Mouse (Mus musculus) hindbrain, embryonic 14.5 days (tissue): Measurements from ENCODE around the gene Fhod1. TPM values are rescaled to one million over a fixed set of nuclear protein-coding genes. Genes with fewer than 3 reads are reported as not detected.
A peak's percentile ranks its signal among the peaks of the same experiment; 100 is the strongest.

Experiments used
- ATAC-seq: fragments of 200-750 bp; cut with Nextera tagmentation; 2 replicates; pipeline ENCODE4 v1.8.0; 2017; ENCODE audit warnings: moderate number of reproducible peaks, mild to moderate bottlenecking, moderate TSS enrichment, moderate library complexity; ENCODE audit not compliant: low FRiP score
- DNase-seq: peaks from one replicate; pipeline ENCODE4 v3.0.0-alpha.2; 2015; ENCODE audit warnings: low spot score
- H3K27ac ChIP-seq: fragments of 300-500 bp; sonication (generic); 2 replicates; pipeline ENCODE4 v1.5.1; 2014; ENCODE audit warnings: mild to moderate bottlenecking, moderate library complexity
- H3K27me3 ChIP-seq: fragments of 300-500 bp; sonication (generic); 2 replicates; pipeline ENCODE4 v1.6.1; 2014; ENCODE audit warnings: mild to moderate bottlenecking, low read length, mixed read lengths; ENCODE audit not compliant: control insufficient read depth, insufficient read depth
- H3K36me3 ChIP-seq: fragments of 300-500 bp; sonication (generic); replicated peaks from 2 replicates; pipeline ENCODE4 v1.6.1; 2014; ENCODE audit not compliant: control insufficient read depth, insufficient read depth
- H3K4me1 ChIP-seq: fragments of 300-500 bp; sonication (generic); replicated peaks from 2 replicates; pipeline ENCODE4 v1.6.1; 2014; ENCODE audit warnings: antibody characterized with exemption, low read length, mixed read lengths; ENCODE audit not compliant: control insufficient read depth, insufficient read depth
- H3K4me2 ChIP-seq: fragments of 300-500 bp; sonication (generic); replicated peaks from 2 replicates; pipeline ENCODE4 v1.6.1; 2014; ENCODE audit warnings: mild to moderate bottlenecking, moderate library complexity
- H3K4me3 ChIP-seq: fragments of 300-500 bp; sonication (generic); replicated peaks from 2 replicates; pipeline ENCODE4 v1.5.1; 2014; ENCODE audit warnings: mild to moderate bottlenecking, low read length
- H3K9ac ChIP-seq: fragments of 300-500 bp; sonication (generic); 2 replicates; pipeline ENCODE4 v1.6.1; 2014
- H3K9me3 ChIP-seq: fragments of 300-500 bp; sonication (generic); 2 replicates; pipeline ENCODE4 v1.6.1; 2016; ENCODE audit warnings: low read length; ENCODE audit not compliant: control insufficient read depth
- WGBS: fragments of 180-500 bp; shearing (Covaris S2); extraction: QIAGEN DNeasy Blood & Tissue Kit; methylation state at CpG from one replicate; pipeline ENCODE4 v1.1.7; 2014; 5-methylcytosine and 5-hydroxymethylcytosine counted together
- polyA plus RNA-seq: library from polyadenylated mRNA; unstranded; fragments of >200 nt; fragmentation: Nextera tagmentation; extraction: Ambion mirVana; gene quantifications from 2 replicates; pipeline ENCODE4 v1.2.1, GENCODE M21; 2014

Gene Fhod1
- polyA plus RNA-seq, 1 experiment from 2014 or later: 0.58 TPM

- Histone ChIP-seq H3K27me3 (no peaks in the 10 kb centered on the region), H3K27ac (peak overlapping the region; percentile 76; the same call in 1 of the 2 replicates), H3K4me2 (peak overlapping the region; percentile 90), H3K9ac (peak overlapping the region; percentile 65), H3K4me1 (peaks cover 19% of the 10 kb centered on the region), H3K36me3 (peaks cover 55% of the 10 kb centered on the region), H3K9me3 (no peaks in the 10 kb centered on the region), H3K4me3 (peak overlapping the region; percentile 65)
- WGBS: 44% methylated on average over 6 of the region's 6 CpGs
- no peak for ATAC-seq
- DNase-seq: no peak
Observed at GRCm38 (mm10) chr8:105326968-105327367, 20.8 kb downstream of the Fhod1 start.

- Histone ChIP-seq H3K36me3 (peaks cover 54% of the 10 kb centered on the region), H3K27ac (peak within 1 kb of the TSS; percentile 76), H3K9ac (peak within 1 kb of the TSS; percentile 85), H3K4me3 (peak within 1 kb of the TSS; percentile 65), H3K27me3 (no peaks in the 10 kb centered on the region), H3K4me2 (peak within 1 kb of the TSS; percentile 90), H3K9me3 (no peaks in the 10 kb centered on the region), H3K4me1 (peaks cover 19% of the 10 kb centered on the region)
- DNase-seq: peak; percentile 95
- peak; percentile 90 for ATAC-seq
- under 1% methylated on average over 36 of the region's 36 CpGs for WGBS
Observed at GRCm38 (mm10) chr8:105326141-105326672, 21.5 kb downstream of the Fhod1 start, which contains the start of the genes Lrrc29 and Tmem208. TSS of gene Lrrc29 (minus strand) at chr8:105326278. TSS of gene Tmem208 (plus strand) at chr8:105326354.

- Histone ChIP-seq H3K4me2 (peak overlapping the region; percentile 90), H3K36me3 (peaks cover 49% of the 10 kb centered on the region), H3K27ac (peak overlapping the region; percentile 73), H3K9me3 (no peaks in the 10 kb centered on the region), H3K4me3 (peak overlapping the region; percentile 65), H3K9ac (peak overlapping the region; percentile 85), H3K27me3 (no peaks in the 10 kb centered on the region), H3K4me1 (peaks cover 19% of the 10 kb centered on the region)
- no peak for DNase-seq
- peak; percentile 63 for ATAC-seq
- under 1% methylated on average over 12 of the region's 12 CpGs for WGBS
Observed at GRCm38 (mm10) chr8:105325641-105326093, 22.1 kb downstream of the Fhod1 start.

DNA sequence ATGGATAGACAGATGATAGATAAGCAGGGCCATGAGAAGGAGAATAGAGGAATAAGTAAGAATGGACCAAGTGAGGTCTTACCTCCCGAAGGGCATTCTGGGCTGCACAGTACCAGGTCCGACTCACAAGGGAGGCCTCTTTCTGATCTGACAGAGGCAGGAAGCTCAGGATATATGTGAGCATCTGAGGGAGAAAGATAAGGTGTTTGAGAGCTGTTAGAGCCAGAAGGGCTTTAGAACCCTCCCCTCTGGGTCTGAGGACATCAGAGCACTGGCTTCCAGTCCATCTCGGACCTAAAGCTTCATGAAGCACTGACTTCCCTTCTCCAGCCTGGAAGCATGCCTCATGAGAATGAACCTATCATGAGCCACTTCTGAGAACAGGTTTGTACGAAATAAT lies 24.6 kb downstream of the Fhod1 start:
- no peak overlapping the region for H3K27ac ChIP-seq
- peaks cover 19% of the 10 kb centered on the region for H3K4me1 ChIP-seq
- no peak overlapping the region for H3K4me3 ChIP-seq
- H3K36me3 ChIP-seq: peaks cover 43% of the 10 kb centered on the region
- H3K4me2 ChIP-seq: no peak overlapping the region
- WGBS: 96% methylated on average over 4 of the region's 4 CpGs
- DNase-seq (no peak), ATAC-seq (no peak)
- no peak overlapping the region for H3K9ac ChIP-seq
- H3K9me3 ChIP-seq: no peaks in the 10 kb centered on the region
- H3K27me3 ChIP-seq: no peaks in the 10 kb centered on the region

DNA sequence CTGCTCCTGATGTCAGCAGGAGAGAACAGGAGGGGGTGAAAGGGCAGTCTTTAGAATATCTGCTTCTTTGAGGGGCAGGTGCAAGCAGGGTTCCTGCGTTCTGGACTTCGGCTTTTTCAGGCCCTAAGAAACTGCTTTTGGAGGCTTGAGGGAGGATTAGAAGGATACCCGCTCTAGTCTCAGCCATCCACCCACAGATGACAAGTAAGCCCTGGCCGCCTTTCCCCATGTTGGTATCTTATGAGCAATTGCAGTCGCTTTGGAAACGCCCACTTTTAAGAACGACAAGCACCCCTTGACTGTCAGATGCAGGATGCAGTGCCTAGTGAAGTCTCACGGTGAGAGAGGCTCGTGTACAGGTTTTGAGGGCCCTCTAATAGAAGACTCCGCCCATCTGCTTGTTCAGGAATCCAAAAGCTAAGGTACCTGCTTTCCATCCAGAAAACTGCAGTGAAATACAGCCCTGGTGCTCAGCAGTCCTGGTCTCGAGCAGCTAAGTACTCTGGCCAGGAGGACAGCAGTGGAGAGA lies 29.0 kb downstream of the Fhod1 start:
- Histone ChIP-seq H3K9ac (no peak overlapping the region), H3K4me1 (no peaks in the 10 kb centered on the region), H3K4me3 (no peak overlapping the region), H3K36me3 (peaks cover 83% of the 10 kb centered on the region), H3K27me3 (no peaks in the 10 kb centered on the region), H3K9me3 (no peaks in the 10 kb centered on the region), H3K27ac (no peak overlapping the region), H3K4me2 (no peak overlapping the region)
- DNase-seq (no peak), ATAC-seq (no peak)
- 84% methylated on average over 11 of the region's 11 CpGs for WGBS

DNA sequence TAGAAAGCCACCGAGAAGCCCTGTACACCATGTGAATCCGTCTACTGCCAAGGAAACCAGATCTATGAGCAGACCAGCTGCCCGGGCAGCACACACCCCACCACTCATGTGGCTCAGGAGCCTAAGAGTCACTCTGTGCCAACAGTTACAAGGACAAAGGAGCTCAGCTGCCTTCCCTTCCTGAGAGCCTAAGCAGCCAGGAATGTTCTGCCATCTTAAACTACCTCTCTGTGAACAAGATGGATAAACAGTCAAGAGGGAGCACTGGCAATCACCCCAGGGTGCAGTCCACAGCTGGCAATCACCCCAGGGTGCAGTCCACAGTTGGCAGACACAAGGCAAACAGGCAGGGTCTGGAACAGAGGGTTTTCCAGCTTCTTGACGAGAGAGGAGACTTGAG lies 29.8 kb downstream of the Fhod1 start:
- H3K9ac ChIP-seq: 0 out of 2 replicates have a peak overlapping the region, but pooled peaks have one; percentile 8

GRCm38 (mm10) chr8:105315073-105315769 lies 32.5 kb downstream of the Fhod1 start:
- DNase-seq (no peak), ATAC-seq (0 out of 2 replicates have a peak, but pooled peaks have one; percentile 13)
- no peak overlapping the region for H3K4me2 ChIP-seq
- 92% methylated on average over 18 of the region's 18 CpGs for WGBS
- peaks cover 95% of the 10 kb centered on the region for H3K36me3 ChIP-seq
- no peak overlapping the region for H3K27ac ChIP-seq
- H3K9ac ChIP-seq: no peak overlapping the region
- no peaks in the 10 kb centered on the region for H3K4me1 ChIP-seq
- no peaks in the 10 kb centered on the region for H3K27me3 ChIP-seq
- no peaks in the 10 kb centered on the region for H3K9me3 ChIP-seq
- H3K4me3 ChIP-seq: no peak overlapping the region

More for the DNA sequence above, 29.8 kb downstream of the Fhod1 start:
- H3K27me3 ChIP-seq: no peaks in the 10 kb centered on the region
- ATAC-seq (no peak), DNase-seq (no peak)
- no peak overlapping the region for H3K4me2 ChIP-seq
- H3K4me3 ChIP-seq: no peak overlapping the region
- H3K36me3 ChIP-seq: peaks cover 86% of the 10 kb centered on the region
- H3K27ac ChIP-seq: no peak overlapping the region
- no peaks in the 10 kb centered on the region for H3K4me1 ChIP-seq
- H3K9me3 ChIP-seq: no peaks in the 10 kb centered on the region
- 81% methylated on average over 4 of the region's 4 CpGs for WGBS

DNA sequence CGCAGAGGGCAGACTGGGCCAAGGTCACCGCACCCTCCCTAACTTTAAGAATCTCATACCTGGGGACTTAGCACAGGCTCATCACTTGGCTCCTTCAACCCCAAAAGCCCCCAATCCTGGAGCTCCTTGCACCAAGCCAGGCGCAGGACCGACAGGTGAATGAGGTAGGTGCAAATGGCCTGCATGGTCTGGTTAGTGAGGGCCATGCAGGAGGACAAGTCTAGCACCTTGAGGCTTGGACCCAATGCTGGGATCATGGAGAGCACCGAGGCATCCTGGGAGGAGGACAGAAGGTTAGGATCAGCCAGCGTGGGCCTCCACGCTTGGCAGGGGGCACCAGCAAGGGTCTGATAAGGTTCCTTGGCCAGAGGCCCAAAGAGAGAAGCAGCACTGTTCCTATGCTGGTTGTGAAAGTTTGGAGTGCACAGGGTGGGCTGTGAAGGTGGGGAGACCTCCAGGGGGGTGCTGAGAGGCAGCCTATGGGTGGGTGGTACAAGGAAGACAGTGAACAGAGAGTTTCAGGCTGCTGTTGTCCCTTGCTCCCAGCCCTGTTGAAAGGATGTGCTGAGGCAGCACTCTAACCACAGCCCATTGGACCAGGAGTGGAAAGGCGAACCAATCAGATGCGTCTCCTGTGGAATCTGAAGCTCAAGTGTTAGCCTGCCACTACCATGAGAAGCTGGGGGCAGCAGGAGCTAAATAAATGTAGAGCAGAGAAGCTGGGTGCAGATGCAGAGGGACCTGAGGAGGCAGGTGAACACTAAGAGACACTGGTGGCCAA lies 33.9 kb downstream of the Fhod1 start:
- no peak overlapping the region for H3K9ac ChIP-seq
- no peaks in the 10 kb centered on the region for H3K27me3 ChIP-seq
- no peaks in the 10 kb centered on the region for H3K9me3 ChIP-seq
- H3K4me3 ChIP-seq: no peak overlapping the region
- H3K4me2 ChIP-seq: no peak overlapping the region
- ATAC-seq (no peak), DNase-seq (no peak)
- 87% methylated on average over 9 of the region's 9 CpGs for WGBS
- no peak overlapping the region for H3K27ac ChIP-seq
- H3K4me1 ChIP-seq: no peaks in the 10 kb centered on the region
- peaks cover 96% of the 10 kb centered on the region for H3K36me3 ChIP-seq
